Mouse (Mus musculus): ENCODE results near the gene Sez6l. TPM values are rescaled to one million over a fixed set of nuclear protein-coding genes. Genes with fewer than 3 reads are reported as not detected.
A peak's percentile ranks its signal among the peaks of the same experiment; 100 is the strongest.

Gene Sez6l
- polyA plus RNA-seq, 1 experiment from 2014 or later = 41.9 TPM

DNA sequence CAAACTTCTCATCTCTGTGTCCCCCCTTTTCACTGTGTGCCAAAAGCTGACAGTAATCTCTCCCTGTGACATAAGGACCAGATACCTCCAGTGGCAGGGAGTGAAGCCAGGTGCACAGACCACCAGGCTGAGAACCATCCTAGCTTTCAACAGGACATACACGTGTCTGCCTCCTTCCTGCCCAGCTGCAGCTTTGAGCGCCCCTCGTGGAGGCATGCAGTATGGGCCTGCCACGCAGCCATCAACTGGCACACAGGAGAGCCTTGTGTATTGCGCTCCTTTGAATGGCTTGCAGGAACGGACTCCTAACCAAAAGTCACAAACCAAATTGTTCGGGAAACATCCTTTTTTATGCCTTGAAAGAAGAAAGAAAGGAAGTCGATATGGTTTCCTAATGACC, 3.1 kb downstream of the Sez6l start:
- no peak overlapping the region for H3K27ac ChIP-seq (ENCODE audit: low read length)
- peaks cover 31% of the 10 kb centered on the region for H3K4me1 ChIP-seq (replicated peaks; ENCODE audit: control insufficient read depth, insufficient read depth, low read length)

DNA sequence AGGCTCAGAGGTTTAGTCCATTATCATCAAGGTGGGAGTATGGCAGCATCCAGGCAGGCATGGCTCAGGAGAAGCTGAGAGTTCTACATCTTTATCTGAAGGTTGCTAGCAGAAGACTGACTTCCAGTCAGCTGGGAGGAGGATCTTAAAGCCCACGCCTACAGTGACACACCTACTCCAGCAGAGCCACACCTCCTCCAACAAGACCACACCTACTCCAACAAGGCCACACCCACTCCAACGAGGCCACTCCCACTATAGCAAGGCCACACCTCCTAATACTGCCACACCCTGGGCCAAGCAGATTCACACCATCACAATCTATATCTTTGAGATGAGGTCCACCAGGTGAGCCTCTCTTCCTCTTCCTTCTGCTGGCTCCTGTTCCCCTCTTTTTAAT, 4.8 kb downstream of the Sez6l start:
- no peak overlapping the region for H3K4me2 ChIP-seq (ENCODE audit: low read length)
- no peak overlapping the region for H3K4me3 ChIP-seq (replicated peaks; ENCODE audit: low read length)
- H3K27me3 ChIP-seq (replicated peaks; ENCODE audit: control insufficient read depth, insufficient read depth, low read length) = peaks cover 3% of the 10 kb centered on the region; the same call in 1 of the 2 replicates
- no peak overlapping the region for H3K9ac ChIP-seq (replicated peaks; ENCODE audit: low read depth, low read length)
- WGBS = 66% methylated on average over 2 of the region's 2 CpGs
- H3K9me3 ChIP-seq (ENCODE audit: control insufficient read depth, low read length) = no peaks in the 10 kb centered on the region
- no peak for ATAC-seq
- H3K27ac ChIP-seq (ENCODE audit: low read length) = no peak overlapping the region
- no peaks in the 10 kb centered on the region; the same call in 1 of the 2 replicates for H3K36me3 ChIP-seq (ENCODE audit: control insufficient read depth, insufficient read depth)
- H3K4me1 ChIP-seq (replicated peaks; ENCODE audit: control insufficient read depth, insufficient read depth, low read length) = peaks cover 27% of the 10 kb centered on the region

More for the DNA sequence above, 3.1 kb downstream of the Sez6l start:
- peak overlapping the region; percentile 54 for H3K4me3 ChIP-seq (replicated peaks; ENCODE audit: low read length)
- H3K9ac ChIP-seq (replicated peaks; ENCODE audit: low read depth, low read length) = peak overlapping the region; percentile 37; the same call in 1 of the 2 replicates
- no peaks in the 10 kb centered on the region; the same call in 1 of the 2 replicates for H3K36me3 ChIP-seq (ENCODE audit: control insufficient read depth, insufficient read depth)
- whole genome bisulfite sequencing = 4% methylated on average over 8 of the region's 8 CpGs
- H3K9me3 ChIP-seq (ENCODE audit: control insufficient read depth, low read length) = no peaks in the 10 kb centered on the region
- H3K27me3 ChIP-seq (replicated peaks; ENCODE audit: control insufficient read depth, insufficient read depth, low read length) = peaks cover 3% of the 10 kb centered on the region; the same call in 1 of the 2 replicates
- peak; percentile 72 for ATAC-seq
- H3K4me2 ChIP-seq (ENCODE audit: low read length) = peak overlapping the region; percentile 60

- Histone ChIP-seq H3K36me3 (ENCODE audit: control insufficient read depth, insufficient read depth) (no peaks in the 10 kb centered on the region; the same call in 1 of the 2 replicates), H3K9ac (replicated peaks; ENCODE audit: low read depth, low read length) (0 out of 2 replicates have a peak overlapping the region, but pooled peaks have one; percentile 15), H3K27me3 (replicated peaks; ENCODE audit: control insufficient read depth, insufficient read depth, low read length) (no peaks in the 10 kb centered on the region), H3K9me3 (ENCODE audit: control insufficient read depth, low read length) (no peaks in the 10 kb centered on the region), H3K4me1 (replicated peaks; ENCODE audit: control insufficient read depth, insufficient read depth, low read length) (peaks cover 45% of the 10 kb centered on the region), H3K27ac (ENCODE audit: low read length) (peak overlapping the region; percentile 31; the same call in 1 of the 2 replicates), H3K4me2 (ENCODE audit: low read length) (no peak overlapping the region), H3K4me3 (replicated peaks; ENCODE audit: low read length) (no peak overlapping the region)
- 44% methylated on average over 8 of the region's 8 CpGs for WGBS
- peak; percentile 69 for ATAC-seq
These were observed 11.5 kb downstream of the Sez6l start for GRCm38 (mm10) chr5:112565489-112565888.

GRCm38 (mm10) chr5:112565083-112565482, 11.9 kb downstream of the Sez6l start:
- Histone ChIP-seq H3K4me2 (ENCODE audit: low read length) (no peak overlapping the region), H3K4me3 (replicated peaks; ENCODE audit: low read length) (no peak overlapping the region), H3K27me3 (replicated peaks; ENCODE audit: control insufficient read depth, insufficient read depth, low read length) (no peaks in the 10 kb centered on the region), H3K36me3 (ENCODE audit: control insufficient read depth, insufficient read depth) (no peaks in the 10 kb centered on the region; the same call in 1 of the 2 replicates), H3K9me3 (ENCODE audit: control insufficient read depth, low read length) (no peaks in the 10 kb centered on the region), H3K9ac (replicated peaks; ENCODE audit: low read depth, low read length) (no peak overlapping the region), H3K4me1 (replicated peaks; ENCODE audit: control insufficient read depth, insufficient read depth, low read length) (peaks cover 48% of the 10 kb centered on the region), H3K27ac (ENCODE audit: low read length) (0 out of 2 replicates have a peak overlapping the region, but pooled peaks have one; percentile 4)
- WGBS = 81% methylated on average over 17 of the region's 17 CpGs
- no peak for ATAC-seq

DNA sequence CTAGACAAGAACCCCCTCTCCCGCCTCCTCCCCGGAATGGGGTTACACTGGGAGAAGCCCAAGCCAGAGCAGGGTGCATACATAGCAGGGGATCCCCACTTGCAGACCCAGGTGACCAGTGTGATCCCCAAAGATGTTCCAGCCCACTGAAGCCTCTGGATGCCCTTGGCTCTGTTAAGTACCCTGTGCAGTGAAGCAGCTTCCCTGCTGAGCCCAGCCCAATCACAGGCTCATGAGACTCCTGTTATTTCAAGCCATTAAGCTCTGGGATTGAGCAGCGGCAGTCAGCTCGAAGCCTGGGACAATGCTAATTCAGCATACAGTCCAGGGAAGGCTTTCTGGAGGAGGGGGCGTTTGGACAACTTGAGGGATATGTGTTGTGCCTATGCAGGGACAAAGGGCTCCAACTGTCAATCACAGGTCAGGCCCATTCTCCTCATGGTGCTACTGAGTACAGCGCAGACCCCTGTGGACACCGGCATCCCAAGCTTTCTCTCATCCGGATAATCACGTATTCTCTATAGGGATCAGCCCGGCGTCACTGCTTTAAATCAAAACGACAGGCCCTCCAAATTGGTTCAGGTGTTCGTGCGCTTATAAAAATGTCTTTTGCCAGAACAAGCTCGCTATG, 16.0 kb downstream of the Sez6l start:
- WGBS = 14% methylated on average over 15 of the region's 15 CpGs
- ATAC-seq = peak; percentile 42
- peak overlapping the region; percentile 23 for H3K9ac ChIP-seq (replicated peaks; ENCODE audit: low read depth, low read length)
- peak overlapping the region; percentile 39 for H3K27ac ChIP-seq (ENCODE audit: low read length)
- no peak overlapping the region for H3K4me3 ChIP-seq (replicated peaks; ENCODE audit: low read length)
- no peaks in the 10 kb centered on the region for H3K27me3 ChIP-seq (replicated peaks; ENCODE audit: control insufficient read depth, insufficient read depth, low read length)
- H3K9me3 ChIP-seq (ENCODE audit: control insufficient read depth, low read length) = no peaks in the 10 kb centered on the region
- peaks cover 32% of the 10 kb centered on the region for H3K4me1 ChIP-seq (replicated peaks; ENCODE audit: control insufficient read depth, insufficient read depth, low read length)
- no peaks in the 10 kb centered on the region for H3K36me3 ChIP-seq (ENCODE audit: control insufficient read depth, insufficient read depth)
- 0 out of 2 replicates have a peak overlapping the region, but pooled peaks have one; percentile 22 for H3K4me2 ChIP-seq (ENCODE audit: low read length)

GRCm38 (mm10) chr5:112560139-112560538, 16.8 kb downstream of the Sez6l start:
- ATAC-seq = no peak
- Histone ChIP-seq H3K4me2 (ENCODE audit: low read length) (0 out of 2 replicates have a peak overlapping the region, but pooled peaks have one; percentile 6), H3K9ac (replicated peaks; ENCODE audit: low read depth, low read length) (no peak overlapping the region), H3K9me3 (ENCODE audit: control insufficient read depth, low read length) (no peaks in the 10 kb centered on the region), H3K4me3 (replicated peaks; ENCODE audit: low read length) (no peak overlapping the region), H3K36me3 (ENCODE audit: control insufficient read depth, insufficient read depth) (no peaks in the 10 kb centered on the region), H3K27ac (ENCODE audit: low read length) (peak overlapping the region; percentile 22; the same call in 1 of the 2 replicates), H3K27me3 (replicated peaks; ENCODE audit: control insufficient read depth, insufficient read depth, low read length) (no peaks in the 10 kb centered on the region), H3K4me1 (replicated peaks; ENCODE audit: control insufficient read depth, insufficient read depth, low read length) (peaks cover 25% of the 10 kb centered on the region)
- 65% methylated on average over 16 of the region's 16 CpGs for WGBS

GRCm38 (mm10) chr5:112557396-112557795, 19.6 kb downstream of the Sez6l start:
- H3K36me3 ChIP-seq (ENCODE audit: control insufficient read depth, insufficient read depth) = no peaks in the 10 kb centered on the region
- no peak for ATAC-seq
- H3K4me3 ChIP-seq (replicated peaks; ENCODE audit: low read length) = no peak overlapping the region
- H3K9ac ChIP-seq (replicated peaks; ENCODE audit: low read depth, low read length) = no peak overlapping the region
- WGBS = 92% methylated on average over 4 of the region's 4 CpGs
- H3K4me1 ChIP-seq (replicated peaks; ENCODE audit: control insufficient read depth, insufficient read depth, low read length) = peaks cover 31% of the 10 kb centered on the region
- no peak overlapping the region for H3K27ac ChIP-seq (ENCODE audit: low read length)
- no peaks in the 10 kb centered on the region for H3K9me3 ChIP-seq (ENCODE audit: control insufficient read depth, low read length)
- no peaks in the 10 kb centered on the region for H3K27me3 ChIP-seq (replicated peaks; ENCODE audit: control insufficient read depth, insufficient read depth, low read length)
- no peak overlapping the region for H3K4me2 ChIP-seq (ENCODE audit: low read length)

DNA sequence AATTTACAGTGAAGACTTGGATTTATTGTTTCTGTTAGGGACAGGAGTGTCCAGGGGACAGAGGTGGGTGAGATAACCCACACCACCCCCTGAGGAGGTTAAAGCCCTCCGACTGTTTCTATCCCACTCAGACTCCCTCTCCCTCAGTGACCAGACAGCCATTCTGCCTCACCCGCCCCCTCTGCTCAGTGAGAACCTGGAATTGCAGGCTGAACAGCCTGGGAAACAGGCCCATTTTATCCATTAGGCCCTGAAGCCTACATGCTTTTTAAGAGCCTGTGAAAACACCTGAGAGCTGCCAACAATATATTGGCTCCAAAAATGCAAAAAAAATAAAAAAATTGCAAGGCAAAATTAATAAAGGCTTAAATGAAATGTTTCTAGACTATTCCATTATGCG, 20.3 kb downstream of the Sez6l start:
- Histone ChIP-seq H3K27ac (ENCODE audit: low read length) (no peak overlapping the region), H3K36me3 (ENCODE audit: control insufficient read depth, insufficient read depth) (no peaks in the 10 kb centered on the region), H3K4me2 (ENCODE audit: low read length) (no peak overlapping the region), H3K27me3 (replicated peaks; ENCODE audit: control insufficient read depth, insufficient read depth, low read length) (no peaks in the 10 kb centered on the region), H3K4me1 (replicated peaks; ENCODE audit: control insufficient read depth, insufficient read depth, low read length) (peaks cover 31% of the 10 kb centered on the region), H3K9ac (replicated peaks; ENCODE audit: low read depth, low read length) (no peak overlapping the region), H3K4me3 (replicated peaks; ENCODE audit: low read length) (no peak overlapping the region), H3K9me3 (ENCODE audit: control insufficient read depth, low read length) (no peaks in the 10 kb centered on the region)
- WGBS = 65% methylated on average over 3 of the region's 3 CpGs
- no peak for ATAC-seq

DNA sequence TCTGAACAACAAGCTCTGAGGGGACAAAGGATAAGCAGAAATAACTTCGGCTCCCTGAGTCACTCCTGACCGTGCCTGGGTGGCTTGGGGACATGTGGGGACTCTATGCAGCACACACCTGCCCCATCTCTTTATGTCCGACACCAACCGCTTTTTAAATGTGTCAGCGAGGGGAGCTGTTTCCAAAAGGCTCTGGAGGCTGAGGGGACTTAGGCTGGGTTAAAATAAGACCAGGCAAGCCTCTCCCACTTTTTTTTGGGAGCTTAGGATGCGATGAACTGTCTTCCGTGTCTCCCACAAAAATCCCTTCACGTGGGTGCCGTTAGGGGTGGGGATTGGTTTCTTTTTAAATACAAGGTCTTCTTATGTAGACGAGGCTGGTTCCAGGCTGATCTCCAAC, 22.5 kb downstream of the Sez6l start:
- Histone ChIP-seq H3K9me3 (ENCODE audit: control insufficient read depth, low read length) (no peaks in the 10 kb centered on the region), H3K9ac (replicated peaks; ENCODE audit: low read depth, low read length) (no peak overlapping the region), H3K27ac (ENCODE audit: low read length) (no peak overlapping the region), H3K4me1 (replicated peaks; ENCODE audit: control insufficient read depth, insufficient read depth, low read length) (peaks cover 37% of the 10 kb centered on the region), H3K4me2 (ENCODE audit: low read length) (no peak overlapping the region), H3K4me3 (replicated peaks; ENCODE audit: low read length) (no peak overlapping the region), H3K36me3 (ENCODE audit: control insufficient read depth, insufficient read depth) (no peaks in the 10 kb centered on the region), H3K27me3 (replicated peaks; ENCODE audit: control insufficient read depth, insufficient read depth, low read length) (no peaks in the 10 kb centered on the region)
- ATAC-seq = no peak
- WGBS = 69% methylated on average over 10 of the region's 10 CpGs
